Mouse (Mus musculus): ENCODE data around the gene Kif2a.

The Kif2a gene

DNA sequence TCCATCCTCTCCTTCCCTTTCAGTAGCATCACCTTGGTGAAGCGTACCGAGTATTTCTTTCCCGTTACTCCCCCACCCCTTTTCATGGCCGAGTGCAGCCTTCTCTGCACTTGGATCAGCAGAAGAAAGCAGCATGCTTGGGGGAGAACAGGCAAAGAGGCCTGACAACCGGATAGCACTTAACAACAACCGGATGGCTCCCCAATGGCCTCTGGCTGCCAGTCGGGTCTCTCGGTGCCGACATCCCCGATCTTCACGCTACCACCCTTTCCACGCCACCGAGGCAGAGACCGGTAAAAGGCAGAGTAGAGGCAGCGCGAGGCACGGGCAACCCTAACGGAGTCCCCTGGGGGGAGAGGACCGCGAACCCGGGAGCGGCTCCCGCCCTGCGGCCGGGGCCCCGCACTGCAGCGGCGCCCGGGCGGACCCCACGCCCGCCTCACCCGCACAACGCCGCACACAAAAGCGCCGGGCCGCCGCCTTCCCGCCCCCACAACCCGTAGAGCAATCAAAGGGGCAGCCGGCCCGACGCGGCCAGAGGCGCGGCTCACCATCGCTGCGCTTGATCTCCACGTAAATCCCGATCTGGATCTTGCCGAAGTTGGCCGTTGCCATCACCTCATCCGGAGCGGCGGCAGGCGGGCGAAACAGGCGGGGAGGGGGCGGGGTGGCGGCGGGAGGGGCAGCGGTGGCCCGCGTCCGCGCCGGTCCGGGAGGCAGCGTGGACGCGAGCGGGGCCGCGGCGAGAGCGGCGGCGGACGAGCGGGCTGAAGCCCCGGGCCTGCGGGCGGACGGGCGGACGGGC lies at the start of gene Kif2a:
TSS of gene Kif2a (minus strand) at position 666 of the 805 bp plus-strand sequence.
- peak; percentile 24 for DNase-seq (ENCODE audit: low read depth, low spot score)

DNA sequence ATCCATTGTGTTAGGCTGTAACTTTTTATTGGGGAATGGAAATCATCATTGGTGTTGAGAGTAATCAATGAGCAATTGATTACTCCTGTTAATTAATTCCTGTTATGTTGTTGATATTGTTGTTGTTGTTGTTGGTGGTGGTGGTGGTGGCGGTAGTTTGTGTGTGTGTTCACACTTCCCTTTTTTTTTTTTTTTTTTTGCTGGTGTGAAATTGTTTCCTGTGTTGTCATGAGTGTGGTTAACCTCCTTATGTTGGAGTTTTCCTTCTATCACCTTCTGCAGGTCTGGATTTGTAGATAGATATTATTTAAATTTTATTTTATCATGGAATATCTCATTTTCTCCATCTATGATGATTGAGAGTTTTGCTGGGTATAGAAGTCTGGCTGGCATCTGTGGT lies 47.1 kb upstream of the Kif2a start:
- no peak for DNase-seq (ENCODE audit: low read depth, low spot score)

DNA sequence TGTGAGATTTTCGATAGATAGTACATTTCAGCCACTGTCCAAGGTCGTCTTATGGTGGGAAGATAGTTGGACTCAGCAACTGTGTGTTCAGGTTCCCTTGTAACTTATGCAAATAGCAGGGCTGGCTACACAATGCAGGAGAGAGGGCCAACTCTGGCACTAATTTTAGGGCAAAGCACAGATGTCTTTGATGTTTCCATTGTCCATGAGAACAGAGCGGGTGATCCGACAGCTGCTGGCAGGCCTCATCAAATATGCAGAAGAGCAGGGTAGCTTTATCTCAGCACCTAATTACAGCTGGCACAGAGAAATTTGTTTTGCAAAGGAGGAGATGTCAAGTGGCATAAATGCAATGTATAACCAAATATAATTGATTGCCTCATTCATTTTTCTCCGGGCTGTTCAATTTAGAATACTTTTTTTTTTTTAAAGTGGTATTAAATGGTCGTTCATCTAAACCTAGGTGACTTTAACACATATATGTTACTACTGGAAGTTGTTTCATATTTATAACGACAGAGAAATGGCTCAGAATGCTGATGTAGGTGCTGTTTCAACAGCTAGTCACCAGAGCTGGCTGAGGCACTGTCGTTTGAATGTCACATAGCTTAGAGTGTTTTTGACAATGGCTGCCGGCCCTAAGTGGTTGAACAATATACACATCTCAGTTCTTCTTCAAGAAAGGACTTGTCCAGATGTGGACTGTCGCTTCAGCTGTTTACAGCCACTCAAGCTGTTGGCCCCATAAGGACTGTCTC lies 43.4 kb upstream of the Kif2a start:
- no peak for DNase-seq (ENCODE audit: low read depth, low spot score)

DNA sequence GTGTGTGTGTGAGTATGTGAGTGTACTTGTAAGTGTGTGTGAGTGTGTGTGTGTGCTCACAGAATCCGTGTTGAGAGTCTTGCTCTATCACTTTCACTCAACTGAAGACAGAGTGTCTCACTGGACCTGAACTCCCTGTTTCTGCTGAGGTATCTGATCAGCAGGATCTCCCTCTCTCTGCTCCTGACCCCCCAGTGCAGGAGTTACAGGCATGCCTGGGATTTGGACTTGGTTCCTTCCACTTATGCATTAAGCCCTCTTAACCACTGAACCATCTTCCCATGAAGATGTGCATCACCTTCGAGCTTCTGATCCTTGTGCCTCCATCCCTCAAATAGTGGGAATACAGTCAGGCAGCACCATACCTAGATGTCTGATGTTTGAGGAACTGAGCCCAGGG lies 42.3 kb upstream of the Kif2a start:
- no peak for DNase-seq (ENCODE audit: low read depth, low spot score)

DNA sequence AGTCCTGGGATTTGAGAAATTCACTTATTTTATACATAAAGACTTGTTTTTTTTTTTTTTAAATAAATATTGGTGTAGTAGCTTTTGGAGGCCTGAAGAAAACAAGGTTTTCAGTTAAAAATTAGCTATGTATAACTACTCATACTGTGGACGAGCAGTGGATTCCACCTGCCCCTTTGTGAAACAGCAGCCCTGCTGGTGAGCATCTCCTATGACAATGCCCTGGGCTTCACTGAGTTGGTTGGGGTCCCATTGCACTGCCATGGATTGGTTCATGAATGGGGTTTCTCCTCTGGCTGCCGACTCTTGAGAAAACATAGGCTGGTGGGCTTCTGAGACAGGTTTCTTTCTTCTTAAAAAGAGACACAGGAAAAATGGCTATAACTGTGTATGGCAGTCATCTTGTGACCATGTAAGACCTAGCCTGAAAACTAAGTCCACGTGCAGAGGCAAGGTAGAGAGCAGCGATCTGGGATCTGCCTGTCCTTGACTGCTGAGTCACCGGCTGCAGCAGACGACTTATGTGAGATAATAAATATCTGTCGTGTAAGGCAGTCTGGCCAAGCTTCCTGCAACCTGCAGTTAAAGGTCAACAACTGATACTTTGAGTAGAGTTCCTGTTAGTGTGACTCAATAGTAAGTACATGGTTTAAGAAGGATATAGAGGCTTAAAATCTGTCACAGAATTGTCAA lies 41.3 kb upstream of the Kif2a start:
- no peak for DNase-seq (ENCODE audit: low read depth, low spot score)

DNA sequence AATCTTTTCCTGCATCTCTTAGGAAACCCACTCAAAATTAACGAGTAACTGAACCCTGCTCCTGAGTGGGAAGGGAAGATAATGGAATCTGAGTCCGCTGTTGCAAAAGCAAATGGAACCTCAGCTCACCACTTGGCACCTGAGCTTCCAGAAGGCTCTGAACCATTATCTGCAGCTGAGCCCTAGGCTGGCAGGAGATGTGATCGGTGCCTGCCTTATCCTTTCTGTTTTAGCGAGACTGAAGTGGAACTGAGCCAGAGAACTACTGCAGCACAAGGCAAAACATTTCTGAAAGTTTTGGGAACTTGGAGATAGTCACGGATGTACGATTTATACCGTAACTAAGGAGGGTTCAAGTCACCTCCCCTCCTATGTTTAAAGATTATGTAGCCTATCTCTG lies 38.2 kb upstream of the Kif2a start:
- DNase-seq (ENCODE audit: low read depth, low spot score), result no peak

DNA sequence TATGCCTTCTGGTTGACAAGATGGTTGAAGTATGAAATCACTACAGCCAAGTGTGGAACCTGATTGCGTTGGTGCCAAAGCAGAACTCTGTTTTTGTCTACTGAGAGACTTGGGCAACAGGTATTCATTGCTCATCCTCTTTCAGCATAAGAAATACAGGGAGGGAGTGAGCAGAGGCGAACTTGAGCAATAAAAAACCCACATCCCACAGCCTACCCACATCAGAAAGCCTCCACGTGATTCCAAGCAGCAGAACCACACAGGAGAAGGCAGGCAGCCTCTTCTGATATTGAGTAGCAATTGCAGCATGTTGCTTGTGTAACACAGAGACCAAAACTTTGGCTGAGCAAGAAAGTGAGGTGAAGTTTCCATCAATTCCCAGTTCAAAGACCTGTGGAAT lies 37.5 kb upstream of the Kif2a start:
- no peak for DNase-seq (ENCODE audit: low read depth, low spot score)

DNA sequence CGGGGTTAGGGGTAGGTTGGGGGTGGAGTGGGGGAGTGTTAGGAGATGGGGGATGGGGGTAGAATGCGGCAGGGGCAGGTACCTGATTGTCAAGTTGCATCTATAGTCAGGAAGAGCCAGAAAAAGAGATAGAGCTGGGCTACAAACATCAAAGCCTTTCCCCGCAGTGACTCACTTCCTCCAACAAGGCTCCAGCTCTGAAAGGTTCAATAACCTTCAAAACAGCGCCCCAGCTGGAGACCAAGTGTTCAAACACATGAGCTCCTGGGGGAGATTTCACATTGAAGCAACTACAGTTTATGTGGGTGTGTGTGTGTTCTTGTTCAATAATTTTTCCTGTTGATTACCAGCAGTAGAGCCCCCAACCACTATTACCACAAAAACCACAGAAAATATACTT lies 34.4 kb upstream of the Kif2a start:
- no peak for DNase-seq (ENCODE audit: low read depth, low spot score)

DNA sequence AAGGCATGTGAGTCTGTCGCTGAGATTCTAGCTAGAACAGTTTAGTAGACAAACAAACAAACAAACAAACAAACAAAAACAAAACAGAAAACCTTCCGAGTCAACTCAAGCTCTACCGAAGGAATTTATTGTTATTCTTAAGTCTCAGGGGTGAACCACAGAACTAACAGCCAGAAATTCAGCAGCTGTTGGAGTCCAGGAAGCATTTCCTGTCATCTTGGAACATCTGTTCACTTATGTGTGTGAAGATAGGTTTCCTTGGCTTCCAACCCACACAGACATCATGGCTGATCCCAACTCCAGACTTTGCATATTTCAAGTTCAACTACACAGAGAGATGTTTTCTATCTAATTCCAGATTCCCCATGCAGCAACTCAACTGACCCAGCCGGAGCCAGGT lies 32.6 kb upstream of the Kif2a start:
- DNase-seq (ENCODE audit: low read depth, low spot score), result no peak

DNA sequence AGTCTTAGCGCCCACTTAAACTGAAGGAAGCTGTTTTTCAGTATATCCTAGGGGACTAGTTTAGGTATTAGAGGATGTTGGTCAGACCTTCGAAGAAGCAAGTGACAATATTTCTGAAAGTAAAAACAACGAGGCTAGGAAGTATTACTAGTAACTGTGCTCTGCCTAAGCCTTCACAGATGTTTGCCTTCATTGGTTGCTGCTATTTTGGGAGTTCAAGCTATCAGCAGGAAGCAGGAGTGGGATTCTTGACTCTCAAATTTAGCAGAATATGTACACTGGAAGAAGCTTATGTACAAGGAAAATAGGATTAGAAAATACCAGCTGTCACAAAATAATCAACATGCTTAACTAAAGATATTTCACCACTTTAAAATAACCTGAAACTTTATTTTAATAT lies 29.4 kb upstream of the Kif2a start:
- DNase-seq (ENCODE audit: low read depth, low spot score), result no peak

DNA sequence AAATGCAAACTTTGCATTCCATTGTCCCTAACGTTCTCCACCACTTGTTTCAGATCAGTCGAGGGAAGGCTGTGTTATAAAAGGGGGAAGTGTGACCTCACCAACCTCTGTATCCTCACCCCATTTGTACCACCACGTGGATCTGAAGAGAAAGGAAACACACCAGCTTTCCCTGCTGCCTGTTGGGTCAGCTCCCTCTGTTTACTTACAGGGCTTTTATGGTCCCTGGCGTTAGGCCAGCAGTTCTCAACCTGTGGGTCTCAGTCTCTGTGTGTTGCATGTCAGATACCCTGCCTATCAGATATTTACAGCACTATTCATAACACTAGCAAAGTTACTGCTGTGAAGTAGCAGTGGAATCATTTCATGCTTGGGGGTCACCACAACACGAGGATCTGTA lies 22.3 kb upstream of the Kif2a start:
- DNase-seq (ENCODE audit: low read depth, low spot score), result no peak

DNA sequence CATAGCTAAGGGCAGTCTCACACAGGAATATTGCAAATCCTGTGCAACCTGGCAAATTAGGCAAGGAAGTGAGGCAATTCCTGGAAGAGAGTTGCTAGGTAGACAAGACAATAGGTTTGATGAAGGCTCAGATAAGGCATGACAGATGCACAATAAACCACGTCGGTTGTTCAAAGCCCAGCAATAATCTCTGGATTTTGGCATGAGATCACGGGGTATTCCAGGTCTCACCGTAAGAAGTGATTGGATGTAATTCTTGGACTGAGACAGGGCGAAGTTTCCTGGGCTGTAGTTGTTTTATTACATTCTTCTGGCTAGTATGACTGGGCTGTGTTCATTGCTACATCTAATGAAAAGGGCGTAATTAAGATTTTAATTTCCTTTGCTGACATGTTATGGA lies 20.6 kb upstream of the Kif2a start:
- no peak for DNase-seq (ENCODE audit: low read depth, low spot score)

DNA sequence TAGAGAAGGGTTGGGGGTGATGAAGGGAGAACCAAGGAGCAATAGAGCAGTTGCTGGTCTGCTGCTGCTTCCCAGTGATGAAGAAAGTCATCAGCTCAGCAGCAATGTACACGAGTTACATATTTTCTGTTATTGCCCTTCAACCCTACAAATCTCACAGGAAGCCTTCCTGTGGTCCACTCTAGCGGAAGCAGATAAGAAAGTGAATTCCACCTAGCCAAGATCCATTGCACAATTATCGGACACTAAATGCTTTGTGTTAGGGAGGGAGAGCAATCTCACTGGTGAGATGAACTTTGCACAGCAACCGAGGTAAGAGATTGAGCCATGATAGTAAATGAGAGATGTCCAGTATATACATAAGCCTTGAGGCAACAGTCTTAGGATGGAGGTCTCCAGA lies 17.6 kb upstream of the Kif2a start:
- no peak for DNase-seq (ENCODE audit: low read depth, low spot score)

DNA sequence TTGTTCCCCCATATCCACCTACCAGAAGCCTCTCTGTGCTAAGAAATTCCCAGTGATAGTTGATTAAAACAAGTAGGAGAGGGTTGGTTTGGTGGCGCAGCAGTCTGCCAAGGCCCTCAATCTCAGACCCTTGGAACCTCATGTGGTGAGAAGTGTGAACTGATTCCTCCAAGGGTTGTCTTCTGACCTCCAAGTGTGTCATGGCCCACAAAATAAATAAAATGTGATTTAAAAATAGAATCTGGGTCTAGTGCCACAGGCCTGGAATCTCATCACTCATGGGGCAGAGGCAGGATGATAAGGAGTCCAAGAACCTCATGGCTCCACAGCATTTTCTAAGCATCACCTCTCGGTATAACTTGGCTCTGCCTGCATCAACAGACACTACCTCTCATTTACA lies 16.4 kb upstream of the Kif2a start:
- DNase-seq (ENCODE audit: low read depth, low spot score), result no peak

DNA sequence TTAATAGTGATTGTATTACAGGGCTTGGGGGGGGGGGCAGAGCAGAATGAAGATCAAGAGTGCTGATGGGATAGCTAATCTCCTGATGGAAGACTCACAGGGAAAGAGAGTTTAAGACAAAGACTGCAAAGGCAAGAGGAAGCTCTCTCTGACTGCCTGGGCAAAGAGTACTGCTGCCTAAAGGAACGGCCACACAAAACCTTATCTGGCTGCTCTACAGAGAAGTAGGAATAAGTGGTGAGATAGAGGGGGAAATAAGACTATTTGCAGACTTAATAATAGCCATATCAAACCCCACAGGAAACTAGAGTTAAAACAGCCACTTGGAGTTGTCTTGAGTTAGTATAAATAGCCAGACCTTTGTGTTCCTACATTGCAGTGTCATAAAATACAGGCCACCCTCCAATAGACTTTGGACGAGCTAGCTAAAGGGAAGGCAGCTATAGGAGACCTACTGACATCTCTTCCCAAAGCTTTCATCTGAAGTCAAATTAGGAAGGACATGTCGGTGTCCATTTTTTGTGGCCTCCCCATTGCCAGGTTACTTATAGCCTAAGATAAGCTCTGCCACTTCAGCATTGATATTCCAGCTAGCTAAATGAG lies 13.7 kb upstream of the Kif2a start:
- DNase-seq (ENCODE audit: low read depth, low spot score), result no peak

DNA sequence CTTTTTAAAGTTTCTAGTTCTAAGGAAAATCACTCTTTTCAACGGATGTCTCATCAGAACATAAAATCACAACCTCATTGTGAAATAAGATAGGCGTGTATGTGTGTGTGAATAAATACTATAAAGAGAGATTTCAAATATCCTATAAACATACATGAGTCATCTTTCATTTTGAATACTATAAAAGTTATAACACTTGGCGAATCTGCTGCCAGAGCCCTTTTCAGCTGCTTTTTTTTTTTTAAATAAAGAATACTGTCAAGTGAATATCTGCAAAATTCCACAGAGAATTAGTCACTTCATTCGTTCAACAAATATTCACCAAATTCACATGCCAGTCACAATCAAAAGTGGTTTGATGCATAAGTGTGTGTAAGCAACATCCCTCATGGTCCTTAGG lies 13.2 kb upstream of the Kif2a start:
- DNase-seq (ENCODE audit: low read depth, low spot score), result no peak

DNA sequence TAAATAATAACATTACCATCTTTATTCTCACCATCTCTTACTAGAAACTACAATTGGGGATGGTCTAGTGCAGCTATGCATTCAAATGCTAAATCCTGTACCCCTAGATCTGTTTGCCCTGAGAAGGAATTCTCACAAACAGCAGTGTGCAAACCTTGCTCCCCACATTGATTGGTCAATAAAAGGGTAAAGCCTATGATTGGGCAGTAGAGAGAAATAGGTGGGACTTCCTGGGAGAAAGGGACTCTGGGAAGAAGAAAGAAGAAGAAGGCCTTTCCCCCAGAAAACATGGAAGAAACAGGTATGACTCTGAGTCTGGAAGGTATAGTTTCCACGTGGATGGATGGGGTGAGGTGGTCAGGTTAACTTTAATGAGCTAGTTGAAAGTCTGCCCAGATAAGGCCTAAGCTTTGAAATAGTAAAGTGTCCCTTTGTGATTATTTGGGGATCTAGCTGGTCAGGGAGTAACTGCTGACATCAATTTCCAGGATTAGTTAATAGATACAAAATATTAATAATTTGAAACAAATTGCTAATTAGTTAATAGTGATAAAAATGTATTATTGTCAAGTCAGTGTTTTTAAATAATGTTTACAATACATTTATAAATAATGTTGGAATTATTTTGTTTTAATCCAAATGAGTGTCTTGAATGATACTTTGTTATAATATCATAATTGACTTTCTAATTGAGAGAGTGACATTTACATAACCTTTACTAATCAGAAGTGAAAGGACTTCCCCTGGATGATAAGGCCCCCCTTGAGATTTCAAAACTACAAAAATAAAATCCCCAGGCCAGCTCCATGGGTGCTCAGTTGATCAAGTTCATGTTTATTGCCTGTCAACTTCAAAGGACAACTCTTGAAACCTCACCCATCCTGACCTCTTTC lies 12.3 kb upstream of the Kif2a start:
- no peak for DNase-seq (ENCODE audit: low read depth, low spot score)

DNA sequence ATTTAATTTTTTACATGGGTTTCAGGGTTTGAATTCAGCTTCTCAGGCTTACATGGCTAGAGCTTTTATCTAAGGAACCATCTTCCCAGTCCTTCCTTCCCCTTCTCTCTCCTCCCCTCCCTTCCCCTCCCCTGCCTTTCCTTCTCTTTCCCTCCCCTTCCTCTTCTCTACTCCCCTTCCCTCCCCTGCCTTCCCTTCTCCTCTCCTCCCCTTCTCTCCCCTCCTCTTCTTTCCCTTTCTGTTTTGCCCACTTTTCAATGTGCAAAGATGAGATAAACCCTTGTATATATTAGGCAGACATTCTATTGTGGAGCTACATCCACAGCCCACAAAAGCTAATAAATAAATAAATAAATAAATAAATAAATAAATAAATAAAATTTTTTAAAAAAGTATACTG lies 9.3 kb upstream of the Kif2a start:
- DNase-seq (ENCODE audit: low read depth, low spot score), result no peak

DNA sequence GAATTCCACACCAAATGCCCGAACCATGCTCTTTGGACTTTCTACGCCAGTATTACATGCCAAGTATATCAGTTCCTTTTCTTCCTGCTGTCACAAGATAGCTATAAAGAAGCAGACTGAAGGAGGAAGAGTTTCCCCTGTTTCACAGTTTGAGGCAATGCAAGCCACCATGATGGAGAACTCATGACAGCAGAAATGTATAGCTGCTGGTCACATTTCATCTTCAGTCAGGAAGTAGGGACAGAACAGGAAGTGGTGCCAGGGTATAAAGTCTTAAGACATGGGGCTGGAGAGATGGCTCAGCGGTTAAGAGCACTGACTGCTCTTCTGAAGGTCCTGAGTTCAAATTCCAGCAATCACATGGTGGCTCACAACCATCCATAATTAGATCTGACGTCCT lies 5.3 kb upstream of the Kif2a start:
- DNase-seq (ENCODE audit: low read depth, low spot score), result no peak

DNA sequence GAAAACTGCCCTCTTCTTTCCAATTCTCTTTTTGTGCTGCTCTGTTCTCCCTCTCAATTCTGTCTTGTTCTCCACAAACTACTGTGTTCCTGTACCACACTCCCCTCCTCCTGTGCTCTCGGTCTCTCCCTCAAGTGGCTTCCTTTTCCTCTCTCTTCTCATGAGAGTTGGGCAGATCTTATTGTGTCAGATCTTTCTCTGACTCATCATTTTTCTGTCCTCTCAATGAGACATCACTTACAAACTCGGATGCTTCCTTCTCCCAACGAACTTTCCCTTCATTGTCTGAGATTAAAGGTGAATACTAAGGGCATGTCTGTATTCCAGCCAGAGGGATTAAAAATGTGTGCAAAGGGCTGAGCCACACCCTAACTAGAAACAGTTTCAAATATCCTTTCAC lies 3.7 kb upstream of the Kif2a start:
- no peak for DNase-seq (ENCODE audit: low read depth, low spot score)

All from telencephalon, adult 2 months (tissue).